Mouse (Mus musculus): ENCODE measurements around the gene Dnhd1. TPM values are rescaled to one million over a fixed set of nuclear protein-coding genes. Genes with fewer than 3 reads are reported as not detected.
A peak's percentile ranks its signal among the peaks of the same experiment; 100 is the strongest.

The Dnhd1 gene
- under 1 TPM; 0.45 to 0.72 TPM for total RNA-seq (2021)

- intact Hi-C loops (cut with DNase I), result no loop called here
- DNase-seq, result peak; percentile 83 to 85
These were observed at the start of gene Dnhd1 for GRCm38 (mm10) chr7:105650639-105651435. Gene Dnhd1, plus strand, starts transcription at chr7:105650827.

- DNase-seq, result peak; percentile 77 to 87
- intact Hi-C loops (cut with DNase I), result loop anchor here (2.0 to 10.0 kb wide), 2 partner anchors 48 to 82 kb away; partner anchors contain the start of gene Smpd1
These were observed 47.6 kb upstream of the Dnhd1 start for GRCm38 (mm10) chr7:105602860-105603623.

- intact Hi-C loops (cut with DNase I), result loop anchor here (10.0 kb wide), 1 partner anchor 76 kb away; no protein-coding TSS in a partner anchor
- DNase-seq, result no peak
These were observed 42.2 kb upstream of the Dnhd1 start for GRCm38 (mm10) chr7:105608467-105608866.

GRCm38 (mm10) chr7:105611767-105612166 is 38.9 kb upstream of the Dnhd1 start:
- intact Hi-C loops (cut with DNase I), result no loop called here
- no peak for DNase-seq

GRCm38 (mm10) chr7:105614400-105614799 is 36.2 kb upstream of the Dnhd1 start:
- intact Hi-C loops (cut with DNase I), result no loop called here
- DNase-seq, result no peak

GRCm38 (mm10) chr7:105615720-105616119 is 34.9 kb upstream of the Dnhd1 start:
- DNase-seq, result no peak

GRCm38 (mm10) chr7:105616561-105616960 is 34.1 kb upstream of the Dnhd1 start:
- intact Hi-C loops (cut with DNase I), result no loop called here
- peak; percentile 28 to 38 for DNase-seq

More at GRCm38 (mm10) chr7:105615720-105616119, 34.9 kb upstream of the Dnhd1 start:
- intact Hi-C loops (cut with DNase I), result no loop called here

GRCm38 (mm10) chr7:105617810-105618209 is 32.8 kb upstream of the Dnhd1 start:
- intact Hi-C loops (cut with DNase I), result no loop called here
- no peak for DNase-seq

- DNase-seq, result no peak
- intact Hi-C loops (cut with DNase I), result loop anchor here (10.0 kb wide), 1 partner anchor 215 kb away; the partner anchor contains the start of genes Cnga4 and Fam160a2
These were observed 30.9 kb upstream of the Dnhd1 start for GRCm38 (mm10) chr7:105619701-105620100.

- DNase-seq, result no peak
- intact Hi-C loops (cut with DNase I), result loop anchor here (10.0 kb wide), 1 partner anchor 216 kb away; the partner anchor contains the start of genes Cnga4 and Fam160a2
These were observed 29.6 kb upstream of the Dnhd1 start for GRCm38 (mm10) chr7:105621053-105621452.

GRCm38 (mm10) chr7:105621646-105622292 is 28.9 kb upstream of the Dnhd1 start:
- intact Hi-C loops (cut with DNase I), result loop anchor here (10.0 kb wide), 1 partner anchor 217 kb away; the partner anchor contains the start of genes Cnga4 and Fam160a2
- DNase-seq, result no peak

- intact Hi-C loops (cut with DNase I), result loop anchor here (10.0 kb wide), 1 partner anchor 221 kb away; the partner anchor contains the start of genes Cnga4 and Fam160a2
- DNase-seq, result no peak
These were observed 25.2 kb upstream of the Dnhd1 start for GRCm38 (mm10) chr7:105625397-105625796.

GRCm38 (mm10) chr7:105628633-105629032 is 22.0 kb upstream of the Dnhd1 start:
- intact Hi-C loops (cut with DNase I), result loop anchor here (10.0 kb wide), 1 partner anchor 224 kb away; the partner anchor contains the start of genes Cnga4 and Fam160a2
- DNase-seq, result peak; percentile 83 to 87

- peak; percentile 24 to 33 for DNase-seq
- intact Hi-C loops (cut with DNase I), result no loop called here
These were observed 18.1 kb upstream of the Dnhd1 start for GRCm38 (mm10) chr7:105632551-105632972.

GRCm38 (mm10) chr7:105633127-105633800 is 17.4 kb upstream of the Dnhd1 start, which contains the start of gene Trim3:
Gene Trim3, minus strand, starts transcription at chr7:105633571.
- DNase-seq, result peak; percentile 93
- intact Hi-C loops (cut with DNase I), result no loop called here

GRCm38 (mm10) chr7:105633801-105634135 is 16.9 kb upstream of the Dnhd1 start:
- no peak for DNase-seq
- intact Hi-C loops (cut with DNase I), result no loop called here

GRCm38 (mm10) chr7:105634272-105634920 is 16.2 kb upstream of the Dnhd1 start:
- DNase-seq, result no peak
- intact Hi-C loops (cut with DNase I), result no loop called here

GRCm38 (mm10) chr7:105635726-105636125 is 14.9 kb upstream of the Dnhd1 start:
- DNase-seq, result peak; percentile 30 to 48
- intact Hi-C loops (cut with DNase I), result loop anchor here (5.0 kb wide), 1 partner anchor 102 kb away; the partner anchor contains the start of genes Ilk and Rrp8

GRCm38 (mm10) chr7:105638776-105639175 is 11.9 kb upstream of the Dnhd1 start:
- intact Hi-C loops (cut with DNase I), result loop anchor here (5.0 kb wide), 1 partner anchor 99 kb away; the partner anchor contains the start of genes Ilk and Rrp8
- DNase-seq, result no peak

Data from heart, postnatal 10 days (tissue).